Mouse (Mus musculus) limb, embryonic 13.5 days (tissue): ENCODE data around the gene Flt3. TPM values are rescaled to one million over a fixed set of nuclear protein-coding genes. Genes with fewer than 3 reads are reported as not detected.

Experiments used
- ATAC-seq: fragments of 200-750 bp; cut with Nextera tagmentation; 2 replicates; pipeline ENCODE4 v1.8.0; 2017; ENCODE audit warnings: low read depth, moderate number of reproducible peaks, moderate TSS enrichment; ENCODE audit not compliant: low FRiP score
- H3K27ac ChIP-seq: fragments of 300-500 bp; sonication (generic); 2 replicates; pipeline ENCODE4 v1.5.1; 2015; ENCODE audit warnings: inconsistent platforms, mild to moderate bottlenecking, moderate library complexity
- H3K27me3 ChIP-seq: fragments of 300-500 bp; sonication (generic); 2 replicates; pipeline ENCODE4 v1.6.1; 2015; ENCODE audit warnings: mild to moderate bottlenecking, inconsistent platforms
- H3K36me3 ChIP-seq: fragments of 300-500 bp; sonication (generic); 2 replicates; pipeline ENCODE4 v1.6.1; 2015; ENCODE audit warnings: inconsistent platforms, mild to moderate bottlenecking, moderate library complexity
- H3K4me1 ChIP-seq: fragments of 300-500 bp; sonication (generic); 2 replicates; pipeline ENCODE4 v1.6.1; 2015; ENCODE audit warnings: inconsistent platforms
- H3K4me2 ChIP-seq: fragments of 300-500 bp; sonication (generic); replicated peaks from 2 replicates; pipeline ENCODE4 v1.6.1; 2015; ENCODE audit warnings: inconsistent platforms, mild to moderate bottlenecking, moderate library complexity
- H3K4me3 ChIP-seq: fragments of 300-500 bp; sonication (generic); 2 replicates; pipeline ENCODE4 v1.5.1; 2015; ENCODE audit warnings: moderate library complexity, mild to moderate bottlenecking, inconsistent platforms
- H3K9ac ChIP-seq: fragments of 300-500 bp; sonication (generic); 2 replicates; pipeline ENCODE4 v1.6.1; 2015; ENCODE audit warnings: mild to moderate bottlenecking, inconsistent platforms
- H3K9me3 ChIP-seq: fragments of 300-500 bp; sonication (generic); 2 replicates; pipeline ENCODE4 v1.6.1; 2016; ENCODE audit warnings: inconsistent platforms
- WGBS: fragments of 180-500 bp; shearing (Covaris S2); methylation state at CpG from one replicate; pipeline ENCODE4 v1.1.7; 2015; 5-methylcytosine and 5-hydroxymethylcytosine counted together
- polyA plus RNA-seq: library from polyadenylated mRNA; unstranded; fragments of >200 nt; fragmentation: Nextera tagmentation; extraction: Ambion mirVana; gene quantifications from 2 replicates; pipeline ENCODE4 v1.2.1, GENCODE M21; 2015

Gene Flt3
- polyA plus RNA-seq, 1 experiment from 2014 or later, result 0.17 TPM

GRCm38 (mm10) chr5:147342901-147343300 lies 57.4 kb downstream of the Flt3 start:
- H3K27ac ChIP-seq, result no peak overlapping the region
- 87% methylated on average over 6 of the region's 6 CpGs for WGBS

GRCm38 (mm10) chr5:147340741-147341414 lies 59.4 kb downstream of the Flt3 start:
- no peak overlapping the region for H3K4me3 ChIP-seq
- H3K27ac ChIP-seq, result no peak overlapping the region
- no peak for ATAC-seq
- 35% methylated on average over 13 of the region's 13 CpGs for WGBS
- no peaks in the 10 kb centered on the region for H3K36me3 ChIP-seq
- H3K9ac ChIP-seq, result no peak overlapping the region
- H3K27me3 ChIP-seq, result peaks cover 5% of the 10 kb centered on the region; the same call in 1 of the 2 replicates
- peaks cover 6% of the 10 kb centered on the region for H3K4me1 ChIP-seq
- H3K4me2 ChIP-seq, result no peak overlapping the region
- H3K9me3 ChIP-seq, result 0 out of 2 replicates have a peak, but pooled peaks cover 1% of the 10 kb centered on the region

More at GRCm38 (mm10) chr5:147342901-147343300, 57.4 kb downstream of the Flt3 start:
- H3K4me3 ChIP-seq, result no peak overlapping the region
- peaks cover 6% of the 10 kb centered on the region for H3K4me1 ChIP-seq
- H3K9ac ChIP-seq, result no peak overlapping the region
- H3K36me3 ChIP-seq, result no peaks in the 10 kb centered on the region
- no peak for ATAC-seq
- 0 out of 2 replicates have a peak, but pooled peaks cover 4% of the 10 kb centered on the region for H3K9me3 ChIP-seq
- H3K4me2 ChIP-seq, result no peak overlapping the region
- H3K27me3 ChIP-seq, result peaks cover 5% of the 10 kb centered on the region; the same call in 1 of the 2 replicates

GRCm38 (mm10) chr5:147339560-147339959 lies 60.7 kb downstream of the Flt3 start:
- Histone ChIP-seq H3K27me3 (peaks cover 5% of the 10 kb centered on the region; the same call in 1 of the 2 replicates), H3K36me3 (no peaks in the 10 kb centered on the region), H3K27ac (no peak overlapping the region), H3K9me3 (no peaks in the 10 kb centered on the region), H3K4me1 (peaks cover 6% of the 10 kb centered on the region), H3K9ac (no peak overlapping the region), H3K4me2 (no peak overlapping the region), H3K4me3 (no peak overlapping the region)
- no peak for ATAC-seq
- 81% methylated on average over 11 of the region's 11 CpGs for WGBS

- Histone ChIP-seq H3K36me3 (no peaks in the 10 kb centered on the region), H3K4me1 (peaks cover 6% of the 10 kb centered on the region), H3K9ac (no peak overlapping the region), H3K9me3 (no peaks in the 10 kb centered on the region), H3K27me3 (peaks cover 1% of the 10 kb centered on the region; the same call in 1 of the 2 replicates), H3K27ac (no peak overlapping the region), H3K4me2 (no peak overlapping the region), H3K4me3 (no peak overlapping the region)
- no peak for ATAC-seq
- 60% methylated on average over 9 of the region's 9 CpGs for WGBS
These were observed 61.3 kb downstream of the Flt3 start for GRCm38 (mm10) chr5:147338967-147339366.

GRCm38 (mm10) chr5:147332711-147333110 lies 67.6 kb downstream of the Flt3 start:
- no peaks in the 10 kb centered on the region for H3K9me3 ChIP-seq
- H3K4me1 ChIP-seq, result 0 out of 2 replicates have a peak, but pooled peaks cover 3% of the 10 kb centered on the region
- no peak overlapping the region for H3K27ac ChIP-seq
- H3K27me3 ChIP-seq, result peaks cover 7% of the 10 kb centered on the region; the same call in 1 of the 2 replicates
- H3K4me2 ChIP-seq, result no peak overlapping the region
- H3K9ac ChIP-seq, result no peak overlapping the region
- no peaks in the 10 kb centered on the region for H3K36me3 ChIP-seq
- no peak for ATAC-seq
- WGBS, result 34% methylated on average over 7 of the region's 7 CpGs
- no peak overlapping the region for H3K4me3 ChIP-seq

- Histone ChIP-seq H3K27me3 (peaks cover 7% of the 10 kb centered on the region; the same call in 1 of the 2 replicates), H3K9me3 (no peaks in the 10 kb centered on the region), H3K4me3 (no peak overlapping the region), H3K4me2 (no peak overlapping the region), H3K27ac (no peak overlapping the region), H3K9ac (no peak overlapping the region), H3K4me1 (0 out of 2 replicates have a peak, but pooled peaks cover 3% of the 10 kb centered on the region), H3K36me3 (no peaks in the 10 kb centered on the region)
- 40% methylated on average over 2 of the region's 2 CpGs for WGBS
- ATAC-seq, result no peak
These were observed 68.7 kb downstream of the Flt3 start for GRCm38 (mm10) chr5:147331547-147331946.

- H3K27ac ChIP-seq, result no peak overlapping the region
- WGBS, result 81% methylated on average over 11 of the region's 11 CpGs
- no peaks in the 10 kb centered on the region for H3K9me3 ChIP-seq
- H3K27me3 ChIP-seq, result peaks cover 7% of the 10 kb centered on the region; the same call in 1 of the 2 replicates
- H3K4me3 ChIP-seq, result no peak overlapping the region
- 0 out of 2 replicates have a peak, but pooled peaks cover 3% of the 10 kb centered on the region for H3K4me1 ChIP-seq
- H3K36me3 ChIP-seq, result no peaks in the 10 kb centered on the region
- no peak for ATAC-seq
- H3K9ac ChIP-seq, result no peak overlapping the region
- H3K4me2 ChIP-seq, result no peak overlapping the region
These were observed 70.3 kb downstream of the Flt3 start for GRCm38 (mm10) chr5:147329946-147330345.

GRCm38 (mm10) chr5:147327636-147328035 lies 72.7 kb downstream of the Flt3 start:
- Histone ChIP-seq H3K9me3 (no peaks in the 10 kb centered on the region), H3K27ac (no peak overlapping the region), H3K4me2 (no peak overlapping the region), H3K27me3 (peaks cover 14% of the 10 kb centered on the region), H3K36me3 (no peaks in the 10 kb centered on the region), H3K9ac (no peak overlapping the region), H3K4me1 (no peaks in the 10 kb centered on the region), H3K4me3 (no peak overlapping the region)
- WGBS, result 82% methylated on average over 5 of the region's 5 CpGs
- ATAC-seq, result no peak

GRCm38 (mm10) chr5:147325931-147326330 lies 74.4 kb downstream of the Flt3 start:
- Histone ChIP-seq H3K4me1 (no peaks in the 10 kb centered on the region), H3K4me2 (no peak overlapping the region), H3K4me3 (no peak overlapping the region), H3K36me3 (no peaks in the 10 kb centered on the region), H3K9ac (no peak overlapping the region), H3K9me3 (no peaks in the 10 kb centered on the region), H3K27ac (no peak overlapping the region), H3K27me3 (peaks cover 31% of the 10 kb centered on the region)
- 70% methylated on average over 11 of the region's 11 CpGs for WGBS
- no peak for ATAC-seq

GRCm38 (mm10) chr5:147323237-147323917 lies 76.9 kb downstream of the Flt3 start:
- ATAC-seq, result peak; percentile 54; the same call in 1 of the 2 replicates
- no peak overlapping the region for H3K27ac ChIP-seq
- H3K27me3 ChIP-seq, result peaks cover 47% of the 10 kb centered on the region
- no peaks in the 10 kb centered on the region for H3K36me3 ChIP-seq
- no peak overlapping the region; the same call in 1 of the 2 replicates for H3K4me2 ChIP-seq
- no peak overlapping the region for H3K9ac ChIP-seq
- no peaks in the 10 kb centered on the region for H3K9me3 ChIP-seq
- no peak overlapping the region for H3K4me3 ChIP-seq
- 16% methylated on average over 17 of the region's 17 CpGs for WGBS
- H3K4me1 ChIP-seq, result no peaks in the 10 kb centered on the region

GRCm38 (mm10) chr5:147322183-147322582 lies 78.1 kb downstream of the Flt3 start, which contains the start of gene Urad:
TSS of gene Urad (minus strand) at chr5:147322440.
- 70% methylated on average over 8 of the region's 8 CpGs for WGBS
- Histone ChIP-seq H3K4me3 (no peak within 1 kb of the TSS), H3K4me2 (no peak within 1 kb of the TSS; the same call in 1 of the 2 replicates)

GRCm38 (mm10) chr5:147319653-147320052 lies 80.6 kb downstream of the Flt3 start:
- no peak overlapping the region for H3K9ac ChIP-seq
- H3K9me3 ChIP-seq, result no peaks in the 10 kb centered on the region
- H3K27ac ChIP-seq, result no peak overlapping the region
- peaks cover 84% of the 10 kb centered on the region for H3K27me3 ChIP-seq
- no peak for ATAC-seq
- no peak overlapping the region for H3K4me2 ChIP-seq
- H3K4me1 ChIP-seq, result peaks cover 7% of the 10 kb centered on the region
- H3K4me3 ChIP-seq, result no peak overlapping the region
- H3K36me3 ChIP-seq, result no peaks in the 10 kb centered on the region

More at GRCm38 (mm10) chr5:147322183-147322582, 78.1 kb downstream of the Flt3 start, which contains the start of gene Urad:
- Histone ChIP-seq H3K9ac (no peak within 1 kb of the TSS), H3K27me3 (peaks cover 59% of the 10 kb centered on the region), H3K9me3 (no peaks in the 10 kb centered on the region), H3K4me1 (no peaks in the 10 kb centered on the region), H3K36me3 (no peaks in the 10 kb centered on the region), H3K27ac (no peak within 1 kb of the TSS)
- no peak for ATAC-seq
